Mouse (Mus musculus): Measurements from ENCODE around the gene Agbl5.
"Not testable (repeated sequence)": the region's sequence is repeated elsewhere in the genome, so short reads cannot be mapped to it uniquely, and the experiment has no call there.

Gene Agbl5

GRCm38 (mm10) chr5:30878616-30879015 is 9.9 kb upstream of the Agbl5 start:
- TF ChIP-seq CTCF (conservative IDR thresholded peaks at IDR 0.05; ENCODE audit: low read length) = no peak
- TF ChIP-seq POU5F1 (IDR thresholded peaks at IDR 0.05; ENCODE audit: borderline replicate concordance, low read length) = no peak
- TF ChIP-seq NANOG (IDR thresholded peaks at IDR 0.05; ENCODE audit: borderline replicate concordance, low read length) = no peak
- H3K4me1 ChIP-seq (replicated peaks; ENCODE audit: low read depth, low read length) = peaks cover 56% of the 10 kb centered on the region
- no peaks in the 10 kb centered on the region for H3K27me3 ChIP-seq (ENCODE audit: insufficient read depth, low read length)
- H3K9me3 ChIP-seq (ENCODE audit: low read length) = no peaks in the 10 kb centered on the region
- H3K4me3 ChIP-seq (replicated peaks; ENCODE audit: low read length) = no peak overlapping the region
- H3K36me3 ChIP-seq (ENCODE audit: insufficient read depth, low read length) = peaks cover 45% of the 10 kb centered on the region

- H3K4me3 ChIP-seq (replicated peaks; ENCODE audit: low read length) = no peak overlapping the region
- TF ChIP-seq POU5F1 (IDR thresholded peaks at IDR 0.05; ENCODE audit: borderline replicate concordance, low read length) = no peak
- H3K9me3 ChIP-seq (ENCODE audit: low read length) = no peaks in the 10 kb centered on the region
- H3K27me3 ChIP-seq (ENCODE audit: insufficient read depth, low read length) = no peaks in the 10 kb centered on the region
- H3K4me1 ChIP-seq (replicated peaks; ENCODE audit: low read depth, low read length) = peaks cover 48% of the 10 kb centered on the region
- H3K36me3 ChIP-seq (ENCODE audit: insufficient read depth, low read length) = peaks cover 37% of the 10 kb centered on the region
Observed at GRCm38 (mm10) chr5:30879347-30879943, 9.0 kb upstream of the Agbl5 start.

- H3K36me3 ChIP-seq (ENCODE audit: insufficient read depth, low read length) = peaks cover 13% of the 10 kb centered on the region
- not testable (repeated sequence) for H3K9me3 ChIP-seq (ENCODE audit: low read length); H3K4me3 ChIP-seq (replicated peaks; ENCODE audit: low read length); H3K27me3 ChIP-seq (ENCODE audit: insufficient read depth, low read length)
- peaks cover 43% of the 10 kb centered on the region for H3K4me1 ChIP-seq (replicated peaks; ENCODE audit: low read depth, low read length)
Observed at GRCm38 (mm10) chr5:30881839-30882238, 6.7 kb upstream of the Agbl5 start.

GRCm38 (mm10) chr5:30886209-30886608 is 2.3 kb upstream of the Agbl5 start:
- Histone ChIP-seq H3K4me1 (replicated peaks; ENCODE audit: low read depth, low read length) (peaks cover 35% of the 10 kb centered on the region), H3K9me3 (ENCODE audit: low read length) (no peaks in the 10 kb centered on the region), H3K4me3 (replicated peaks; ENCODE audit: low read length) (no peak overlapping the region), H3K36me3 (ENCODE audit: insufficient read depth, low read length) (peaks cover 13% of the 10 kb centered on the region), H3K27me3 (ENCODE audit: insufficient read depth, low read length) (no peaks in the 10 kb centered on the region)
- TF ChIP-seq CTCF (conservative IDR thresholded peaks at IDR 0.05; ENCODE audit: low read length) = no peak
- no peak for TF ChIP-seq POU5F1 (IDR thresholded peaks at IDR 0.05; ENCODE audit: borderline replicate concordance, low read length)

GRCm38 (mm10) chr5:30886731-30887130 is 1.8 kb upstream of the Agbl5 start:
- no peaks in the 10 kb centered on the region for H3K27me3 ChIP-seq (ENCODE audit: insufficient read depth, low read length)
- TF ChIP-seq POU5F1 (IDR thresholded peaks at IDR 0.05; ENCODE audit: borderline replicate concordance, low read length) = no peak
- no peak for TF ChIP-seq CTCF (conservative IDR thresholded peaks at IDR 0.05; ENCODE audit: low read length)
- TF ChIP-seq NANOG (IDR thresholded peaks at IDR 0.05; ENCODE audit: borderline replicate concordance, low read length) = no peak
- H3K9me3 ChIP-seq (ENCODE audit: low read length) = no peaks in the 10 kb centered on the region
- peaks cover 18% of the 10 kb centered on the region for H3K36me3 ChIP-seq (ENCODE audit: insufficient read depth, low read length)
- H3K4me3 ChIP-seq (replicated peaks; ENCODE audit: low read length) = peak overlapping the region; percentile 91
- H3K4me1 ChIP-seq (replicated peaks; ENCODE audit: low read depth, low read length) = peaks cover 35% of the 10 kb centered on the region

- Histone ChIP-seq H3K27me3 (ENCODE audit: insufficient read depth, low read length) (no peaks in the 10 kb centered on the region), H3K4me3 (replicated peaks; ENCODE audit: low read length) (peak overlapping the region; percentile 91), H3K4me1 (replicated peaks; ENCODE audit: low read depth, low read length) (peaks cover 35% of the 10 kb centered on the region), H3K9me3 (ENCODE audit: low read length) (no peaks in the 10 kb centered on the region), H3K36me3 (ENCODE audit: insufficient read depth, low read length) (peaks cover 24% of the 10 kb centered on the region)
- TF ChIP-seq CTCF (conservative IDR thresholded peaks at IDR 0.05; ENCODE audit: low read length) (no peak), POU5F1 (IDR thresholded peaks at IDR 0.05; ENCODE audit: borderline replicate concordance, low read length) (no peak), NANOG (IDR thresholded peaks at IDR 0.05; ENCODE audit: borderline replicate concordance, low read length) (no peak)
Observed at GRCm38 (mm10) chr5:30887331-30887761, 1.1 kb upstream of the Agbl5 start.

GRCm38 (mm10) chr5:30887858-30888336 is 597 bp upstream of the Agbl5 start:
- H3K4me3 ChIP-seq (replicated peaks; ENCODE audit: low read length) = peak overlapping the region; percentile 91
- peaks cover 35% of the 10 kb centered on the region for H3K4me1 ChIP-seq (replicated peaks; ENCODE audit: low read depth, low read length)
- TF ChIP-seq POU5F1 (IDR thresholded peaks at IDR 0.05; ENCODE audit: borderline replicate concordance, low read length) (no peak), CTCF (conservative IDR thresholded peaks at IDR 0.05; ENCODE audit: low read length) (no peak), NANOG (IDR thresholded peaks at IDR 0.05; ENCODE audit: borderline replicate concordance, low read length) (no peak)
- no peaks in the 10 kb centered on the region for H3K27me3 ChIP-seq (ENCODE audit: insufficient read depth, low read length)
- no peaks in the 10 kb centered on the region for H3K9me3 ChIP-seq (ENCODE audit: low read length)
- peaks cover 29% of the 10 kb centered on the region for H3K36me3 ChIP-seq (ENCODE audit: insufficient read depth, low read length)

GRCm38 (mm10) chr5:30889088-30889754 is 727 bp downstream of the Agbl5 start:
- no peaks in the 10 kb centered on the region for H3K9me3 ChIP-seq (ENCODE audit: low read length)
- no peaks in the 10 kb centered on the region for H3K27me3 ChIP-seq (ENCODE audit: insufficient read depth, low read length)
- peaks cover 42% of the 10 kb centered on the region for H3K4me1 ChIP-seq (replicated peaks; ENCODE audit: low read depth, low read length)
- peaks cover 43% of the 10 kb centered on the region for H3K36me3 ChIP-seq (ENCODE audit: insufficient read depth, low read length)
- TF ChIP-seq CTCF (conservative IDR thresholded peaks at IDR 0.05; ENCODE audit: low read length) (no peak), NANOG (IDR thresholded peaks at IDR 0.05; ENCODE audit: borderline replicate concordance, low read length) (no peak)
- peak overlapping the region; percentile 91 for H3K4me3 ChIP-seq (replicated peaks; ENCODE audit: low read length)

GRCm38 (mm10) chr5:30890375-30890774 is 1.9 kb downstream of the Agbl5 start:
- Histone ChIP-seq H3K9me3 (ENCODE audit: low read length) (no peaks in the 10 kb centered on the region), H3K27me3 (ENCODE audit: insufficient read depth, low read length) (no peaks in the 10 kb centered on the region), H3K4me1 (replicated peaks; ENCODE audit: low read depth, low read length) (peaks cover 50% of the 10 kb centered on the region), H3K4me3 (replicated peaks; ENCODE audit: low read length) (peak overlapping the region; percentile 91), H3K36me3 (ENCODE audit: insufficient read depth, low read length) (peaks cover 54% of the 10 kb centered on the region)
- TF ChIP-seq CTCF (conservative IDR thresholded peaks at IDR 0.05; ENCODE audit: low read length) = no peak
- TF ChIP-seq NANOG (IDR thresholded peaks at IDR 0.05; ENCODE audit: borderline replicate concordance, low read length) = no peak
- TF ChIP-seq POU5F1 (IDR thresholded peaks at IDR 0.05; ENCODE audit: borderline replicate concordance, low read length) = no peak

All from E14TG2a.4 (cell line).